Mouse (Mus musculus): ENCODE measurements around the gene Edem2. TPM values are rescaled to one million over a fixed set of nuclear protein-coding genes. Genes with fewer than 3 reads are reported as not detected.

The Edem2 gene
- polyA plus RNA-seq, 1 experiment from 2014 or later: 27.3 TPM

- H3K36me3 ChIP-seq: peaks cover 88% of the 10 kb centered on the region
- ATAC-seq (ENCODE audit: insufficient number of reproducible peaks, insufficient read depth, low FRiP score, low TSS enrichment): no peak
- no peak overlapping the region for H3K27ac ChIP-seq
- no peak overlapping the region for H3K4me3 ChIP-seq
- no peak overlapping the region for H3K4me2 ChIP-seq (replicated peaks)
- no peaks in the 10 kb centered on the region for H3K4me1 ChIP-seq
- 27% methylated on average over 5 of the region's 5 CpGs for WGBS
- H3K9me3 ChIP-seq: no peaks in the 10 kb centered on the region
- H3K9ac ChIP-seq: no peak overlapping the region
- no peaks in the 10 kb centered on the region for H3K27me3 ChIP-seq
These were observed 66.2 kb downstream of the Edem2 start for GRCm38 (mm10) chr2:155663097-155663496.

GRCm38 (mm10) chr2:155662390-155662789, 66.9 kb downstream of the Edem2 start:
- Histone ChIP-seq H3K27ac (no peak overlapping the region), H3K9me3 (no peaks in the 10 kb centered on the region), H3K4me3 (no peak overlapping the region), H3K9ac (no peak overlapping the region), H3K27me3 (no peaks in the 10 kb centered on the region), H3K36me3 (peaks cover 86% of the 10 kb centered on the region), H3K4me2 (replicated peaks) (no peak overlapping the region), H3K4me1 (no peaks in the 10 kb centered on the region)
- ATAC-seq (ENCODE audit: insufficient number of reproducible peaks, insufficient read depth, low FRiP score, low TSS enrichment): no peak
- WGBS: 96% methylated on average over 5 of the region's 5 CpGs

GRCm38 (mm10) chr2:155655759-155656372, 73.4 kb downstream of the Edem2 start:
- peaks cover 75% of the 10 kb centered on the region for H3K36me3 ChIP-seq
- no peak overlapping the region for H3K4me2 ChIP-seq (replicated peaks)
- no peak overlapping the region for H3K27ac ChIP-seq
- WGBS: 91% methylated on average over 6 of the region's 6 CpGs
- H3K4me1 ChIP-seq: no peaks in the 10 kb centered on the region
- H3K9ac ChIP-seq: no peak overlapping the region
- ATAC-seq (ENCODE audit: insufficient number of reproducible peaks, insufficient read depth, low FRiP score, low TSS enrichment): no peak
- H3K27me3 ChIP-seq: no peaks in the 10 kb centered on the region
- H3K9me3 ChIP-seq: no peaks in the 10 kb centered on the region
- no peak overlapping the region for H3K4me3 ChIP-seq

GRCm38 (mm10) chr2:155652618-155653017, 76.7 kb downstream of the Edem2 start:
- Histone ChIP-seq H3K27ac (no peak overlapping the region), H3K9me3 (no peaks in the 10 kb centered on the region), H3K27me3 (no peaks in the 10 kb centered on the region), H3K4me1 (no peaks in the 10 kb centered on the region), H3K4me2 (replicated peaks) (no peak overlapping the region), H3K9ac (no peak overlapping the region), H3K36me3 (peaks cover 79% of the 10 kb centered on the region), H3K4me3 (no peak overlapping the region)
- WGBS: 91% methylated on average over 5 of the region's 5 CpGs
- ATAC-seq (ENCODE audit: insufficient number of reproducible peaks, insufficient read depth, low FRiP score, low TSS enrichment): no peak

Other genes starting within 250 kb of the Edem2 start
- 14.4 and 15.5 TPM in 2 replicates for gene Acss2, start 211.5 kb downstream of the Edem2 start, polyA plus RNA-seq (2016; fragmentation: Nextera tagmentation; extraction: Ambion mirVana)
- gene Ggt7, start 211.2 kb downstream of the Edem2 start, polyA plus RNA-seq (2016; fragmentation: Nextera tagmentation; extraction: Ambion mirVana): 11.4 and 13.8 TPM in 2 replicates
- gene Gss, start 136.7 kb downstream of the Edem2 start, polyA plus RNA-seq (2016; fragmentation: Nextera tagmentation; extraction: Ambion mirVana): 28.0 and 28.9 TPM in 2 replicates
- 1.3 and 1.4 TPM in 2 replicates for gene Myh7b, start 118.3 kb downstream of the Edem2 start, polyA plus RNA-seq (2016; fragmentation: Nextera tagmentation; extraction: Ambion mirVana)
- gene Trpc4ap, start 37.1 kb downstream of the Edem2 start, polyA plus RNA-seq (2016; fragmentation: Nextera tagmentation; extraction: Ambion mirVana): 171 and 177 TPM in 2 replicates
- gene Gm17581, start 6.4 kb upstream of the Edem2 start, polyA plus RNA-seq (2016; fragmentation: Nextera tagmentation; extraction: Ambion mirVana): not detected in 2 replicates
- gene Procr, start 21.6 kb upstream of the Edem2 start, polyA plus RNA-seq (2016; fragmentation: Nextera tagmentation; extraction: Ambion mirVana): 3.6 TPM in 2 replicates
- 0.61 and 1.1 TPM in 2 replicates for gene Mmp24, start 45.9 kb upstream of the Edem2 start, polyA plus RNA-seq (2016; fragmentation: Nextera tagmentation; extraction: Ambion mirVana)
- 12.9 and 13.4 TPM in 2 replicates for gene BC029722, start 90.0 kb upstream of the Edem2 start, polyA plus RNA-seq (2016; fragmentation: Nextera tagmentation; extraction: Ambion mirVana)
- gene Eif6, start 97.5 kb upstream of the Edem2 start, polyA plus RNA-seq (2016; fragmentation: Nextera tagmentation; extraction: Ambion mirVana): 185 and 188 TPM in 2 replicates
- gene Fam83c, start 105.4 kb upstream of the Edem2 start, polyA plus RNA-seq (2016; fragmentation: Nextera tagmentation; extraction: Ambion mirVana): 0.36 and 0.38 TPM in 2 replicates
- 61.3 and 71.5 TPM in 2 replicates for gene Uqcc1, start 200.8 kb upstream of the Edem2 start, polyA plus RNA-seq (2016; fragmentation: Nextera tagmentation; extraction: Ambion mirVana)
- 0.28 TPM in 1 of 2 replicates, not detected in the other for gene Gm15557, start 211.3 kb upstream of the Edem2 start, polyA plus RNA-seq (2016; fragmentation: Nextera tagmentation; extraction: Ambion mirVana)
- gene Gdf5, start 215.9 kb upstream of the Edem2 start, polyA plus RNA-seq (2016; fragmentation: Nextera tagmentation; extraction: Ambion mirVana): 5.6 and 10.5 TPM in 2 replicates
- 33.3 and 35.2 TPM in 2 replicates for gene Cep250, start 227.0 kb upstream of the Edem2 start, polyA plus RNA-seq (2016; fragmentation: Nextera tagmentation; extraction: Ambion mirVana)

Data from embryonic facial prominence, embryonic 12.5 days (tissue).